Mouse (Mus musculus): ENCODE results near the gene Cdkn1a.
"Not testable (repeated sequence)": the region's sequence is repeated elsewhere in the genome, so short reads cannot be mapped to it uniquely, and the experiment has no call there.

Gene Cdkn1a

DNA sequence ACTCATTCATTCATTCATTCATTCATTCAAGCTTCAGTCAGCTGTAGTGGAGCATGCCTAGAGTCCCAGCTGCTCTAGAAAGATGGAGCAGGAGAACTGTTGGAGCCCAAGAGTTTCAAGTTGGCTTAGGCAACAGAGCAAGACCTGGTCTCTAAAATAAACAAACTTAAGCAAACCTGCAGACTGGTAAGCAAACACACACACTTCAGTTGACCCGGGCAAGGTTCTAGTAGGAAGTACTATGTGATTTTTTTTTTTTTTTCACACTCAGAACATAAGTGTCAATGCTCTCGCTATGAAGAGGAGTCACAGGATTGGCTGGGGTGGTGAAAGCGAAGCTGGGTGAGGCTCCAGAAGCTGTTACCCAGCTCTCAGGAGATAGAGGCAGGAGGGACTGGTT is 31.2 kb upstream of the Cdkn1a start:
- DNase-seq, result no peak

- no peak for DNase-seq
These were observed 29.8 kb upstream of the Cdkn1a start for GRCm38 (mm10) chr17:29060946-29061345.

- peak in 1 of 2 experiments; percentile 46 for DNase-seq
These were observed 28.4 kb upstream of the Cdkn1a start for GRCm38 (mm10) chr17:29062119-29063035.

- DNase-seq, result peak in 1 of 2 experiments; percentile 53
These were observed 27.4 kb upstream of the Cdkn1a start for GRCm38 (mm10) chr17:29063121-29063987.

GRCm38 (mm10) chr17:29063988-29064285 is 26.8 kb upstream of the Cdkn1a start:
- DNase-seq, result no peak

DNA sequence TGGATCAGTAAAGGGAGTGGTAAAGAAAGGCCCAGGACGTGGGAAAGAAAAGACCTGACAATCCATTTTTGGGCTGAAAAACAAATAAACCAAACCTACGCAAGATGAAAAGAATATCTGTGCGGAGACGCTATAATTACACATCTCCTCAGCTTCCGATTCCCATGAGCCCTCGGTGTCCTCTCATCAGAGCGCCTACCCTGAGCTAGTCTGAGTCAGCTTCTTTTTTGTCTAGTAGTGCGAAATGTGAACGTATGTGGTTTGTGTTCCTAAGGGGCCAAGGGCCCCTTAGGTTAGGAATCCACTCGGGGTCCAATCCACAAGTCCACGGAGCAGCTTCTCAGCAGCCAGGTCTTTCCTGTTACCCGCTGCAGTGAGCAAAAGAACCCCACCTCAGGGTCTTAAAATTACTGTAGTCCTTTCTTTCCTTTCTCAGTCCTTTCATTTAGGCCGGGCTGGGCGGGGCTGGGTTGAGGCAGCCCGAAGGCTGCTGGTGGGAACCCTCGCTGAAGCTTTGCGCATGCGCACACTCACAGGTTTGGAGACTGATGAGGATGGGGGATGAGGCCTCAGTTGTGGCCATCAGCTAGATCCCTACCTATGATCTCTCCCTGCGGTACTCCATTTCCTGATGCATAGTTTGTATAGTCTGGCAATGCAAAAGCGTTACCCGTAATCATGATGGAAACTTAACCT is 25.4 kb upstream of the Cdkn1a start:
- no peak for DNase-seq

DNA sequence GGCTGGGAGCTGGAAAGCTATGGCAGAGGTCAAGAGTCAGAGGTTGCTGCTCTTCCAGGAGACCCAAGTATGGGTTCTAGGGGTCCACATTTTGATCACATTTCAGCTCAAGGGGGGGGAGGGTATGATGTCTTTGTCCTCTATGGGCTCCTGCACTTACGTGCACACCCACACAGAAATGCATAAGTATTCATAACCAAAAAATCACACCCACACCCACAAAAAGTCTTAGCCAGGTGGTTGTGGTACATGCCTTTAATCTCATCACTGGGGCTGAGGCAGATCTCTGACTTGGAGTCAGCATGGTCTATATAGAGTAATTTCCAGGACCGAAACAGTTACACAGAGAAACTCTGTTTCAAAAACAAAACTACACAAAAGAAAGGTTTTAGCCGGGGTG is 24.8 kb upstream of the Cdkn1a start:
- DNase-seq, result no peak

DNA sequence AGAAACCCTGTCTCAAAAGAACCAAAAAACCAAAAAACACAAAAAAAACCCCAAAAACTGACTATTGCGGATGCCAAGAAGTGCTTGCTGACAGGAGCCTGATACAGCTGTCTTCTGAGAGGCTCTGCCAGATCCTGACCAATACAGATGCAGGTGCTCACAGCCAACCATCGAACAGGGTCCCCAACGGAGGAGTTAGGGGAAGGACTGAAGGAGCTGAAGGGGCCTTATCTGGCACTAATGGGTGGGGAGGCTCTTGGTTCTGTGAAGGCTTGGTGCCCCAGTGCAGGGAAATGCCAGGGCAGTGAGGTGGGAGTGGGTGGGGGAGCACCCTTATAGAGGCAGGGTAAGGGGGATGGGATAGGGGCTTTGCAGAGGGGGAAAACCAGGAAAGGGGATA is 23.4 kb upstream of the Cdkn1a start:
- DNase-seq, result not testable (repeated sequence)

DNA sequence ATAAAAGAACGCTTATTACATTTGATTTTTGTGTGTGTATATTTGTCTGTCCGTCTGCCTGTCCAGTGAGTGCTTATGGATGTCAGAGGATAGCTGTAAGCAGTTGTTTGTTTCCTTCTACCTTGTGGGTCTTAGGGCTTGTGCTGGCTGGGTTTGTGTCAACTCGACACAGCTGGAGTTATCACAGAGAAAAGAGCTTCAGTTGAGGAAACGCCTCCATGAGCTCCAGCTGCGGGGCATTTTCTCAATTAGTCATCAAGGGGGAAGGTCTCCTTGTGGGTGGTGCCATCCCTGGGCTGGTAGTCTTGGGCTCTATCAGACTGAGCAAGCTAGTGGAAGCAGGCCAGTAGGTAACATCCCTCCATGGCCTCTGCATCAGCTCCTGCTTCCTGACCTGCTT is 22.9 kb upstream of the Cdkn1a start:
- DNase-seq, result no peak

- DNase-seq, result no peak
These were observed 21.7 kb upstream of the Cdkn1a start for GRCm38 (mm10) chr17:29069063-29069462.

DNA sequence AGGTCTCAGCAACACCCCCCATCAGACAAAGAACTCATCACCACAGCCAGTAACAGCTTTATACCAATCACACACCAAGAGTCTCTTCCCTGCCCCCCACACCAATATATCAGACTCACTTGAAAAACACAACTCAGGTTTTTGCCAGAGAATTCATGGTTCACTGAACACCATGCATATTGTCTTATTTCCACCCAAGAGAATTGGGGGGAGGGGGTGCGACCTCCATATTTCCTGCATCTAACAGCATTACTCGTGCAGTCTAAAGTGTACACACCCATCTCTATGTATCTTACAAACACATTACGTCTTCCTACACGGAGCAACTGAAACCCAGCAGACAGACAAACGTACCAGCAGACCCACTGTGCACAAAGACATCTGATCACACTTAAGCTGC is 19.0 kb upstream of the Cdkn1a start:
- no peak for DNase-seq

DNA sequence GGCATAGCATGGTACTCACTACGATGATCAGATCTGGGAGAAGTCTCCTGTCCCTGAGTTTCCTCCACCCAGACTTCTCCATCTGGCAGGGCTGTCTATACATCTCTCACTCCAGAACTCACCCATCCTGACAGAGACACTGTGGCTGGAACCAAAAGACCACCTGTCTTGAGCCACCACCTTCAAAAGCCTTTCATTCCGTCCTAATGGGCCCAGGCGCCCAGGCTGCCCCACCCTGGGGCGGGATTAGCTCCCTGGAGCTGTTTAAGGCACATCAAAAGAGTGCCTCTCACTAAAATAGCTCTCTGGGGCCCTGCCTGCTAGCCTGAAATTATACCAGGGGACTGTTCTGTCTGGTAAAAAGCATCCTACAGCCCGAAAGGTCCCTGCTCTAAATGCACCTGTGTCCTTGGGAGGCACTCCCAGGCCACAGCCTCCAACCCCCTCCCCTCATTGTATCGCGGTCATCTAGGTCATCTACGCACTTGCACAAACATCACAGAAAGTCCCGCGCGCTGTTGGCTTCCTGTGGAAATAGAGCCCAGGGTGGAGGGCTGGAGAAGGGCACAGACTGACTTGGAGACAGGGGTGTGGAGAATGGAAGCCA is 18.0 kb upstream of the Cdkn1a start:
- DNase-seq, result no peak

DNA sequence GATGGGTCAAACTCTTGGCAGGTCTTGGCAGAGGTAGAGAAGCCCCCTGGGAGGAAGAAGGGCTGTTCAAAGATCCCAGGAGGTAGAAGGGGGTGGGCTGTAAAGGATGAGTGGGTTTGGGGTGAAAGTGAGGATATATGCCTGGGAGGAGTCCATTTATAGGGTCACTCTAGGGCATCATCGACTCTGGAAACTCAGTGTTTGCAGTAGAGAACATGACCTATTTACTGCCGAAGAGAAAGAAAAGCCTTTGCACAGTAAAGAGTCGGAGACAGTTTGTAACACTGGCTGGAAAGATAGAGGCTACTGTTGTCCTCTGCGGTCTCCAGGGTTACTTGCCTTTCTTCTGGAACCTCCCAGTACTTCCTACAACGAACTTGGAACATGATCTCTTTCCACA is 17.5 kb upstream of the Cdkn1a start:
- DNase-seq, result no peak

DNA sequence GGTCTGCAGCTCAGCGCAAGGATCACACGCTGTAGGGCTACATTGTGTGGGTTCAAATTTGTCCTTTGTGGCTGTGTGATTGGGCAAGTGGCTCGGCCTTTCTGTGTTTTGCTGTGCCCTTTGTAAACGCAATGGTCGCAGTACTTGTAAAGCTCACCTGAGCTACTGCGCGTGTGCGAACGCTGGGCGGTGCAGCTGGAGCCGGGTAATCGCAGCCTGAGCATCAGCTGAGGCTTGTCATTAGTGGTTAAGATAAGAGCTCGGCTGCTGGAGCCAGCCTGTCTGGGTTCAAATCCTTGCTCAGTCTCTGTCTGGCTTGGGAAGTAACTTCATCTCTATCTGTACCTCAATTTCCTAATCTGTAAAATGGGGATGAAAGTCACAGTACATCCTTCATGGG is 16.7 kb upstream of the Cdkn1a start:
- DNase-seq, result no peak

- no peak for DNase-seq
These were observed 14.5 kb upstream of the Cdkn1a start for GRCm38 (mm10) chr17:29076235-29076634.

DNA sequence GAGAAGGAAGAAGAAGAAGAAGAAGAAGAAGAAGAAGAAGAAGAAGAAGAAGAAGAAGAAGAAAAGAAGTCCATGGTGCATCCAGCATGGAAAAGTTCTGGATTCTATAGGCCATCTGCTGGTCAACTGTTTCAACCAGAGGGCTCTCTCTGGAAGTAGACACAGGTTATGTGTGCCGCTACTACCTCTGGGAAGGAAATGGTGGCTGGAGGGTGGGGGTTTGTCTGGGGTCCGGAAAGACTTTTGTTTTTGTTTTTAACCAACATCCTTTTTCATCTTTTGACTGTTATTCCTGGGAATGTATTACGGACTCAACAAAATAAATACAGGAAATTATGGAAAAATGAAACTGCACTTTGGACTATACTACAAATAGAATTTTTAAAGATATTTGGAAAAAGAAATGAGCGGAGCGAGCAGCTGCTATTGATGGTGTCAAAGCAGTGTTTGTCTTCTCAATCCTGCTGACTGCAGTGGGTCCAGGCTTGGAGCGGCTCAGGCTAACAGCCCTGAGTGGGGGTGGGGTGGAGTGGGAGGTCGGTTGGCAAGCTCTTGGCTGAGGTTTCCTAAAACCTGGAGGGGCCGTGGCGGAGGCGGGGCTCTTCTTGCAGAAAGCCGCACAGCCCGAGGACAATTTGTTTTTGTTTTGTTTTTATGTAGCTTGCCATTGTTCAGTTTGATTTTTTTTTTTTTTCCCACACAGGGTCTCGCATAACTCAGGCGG is 12.8 kb upstream of the Cdkn1a start:
- peak; percentile 20 to 57 for DNase-seq

DNA sequence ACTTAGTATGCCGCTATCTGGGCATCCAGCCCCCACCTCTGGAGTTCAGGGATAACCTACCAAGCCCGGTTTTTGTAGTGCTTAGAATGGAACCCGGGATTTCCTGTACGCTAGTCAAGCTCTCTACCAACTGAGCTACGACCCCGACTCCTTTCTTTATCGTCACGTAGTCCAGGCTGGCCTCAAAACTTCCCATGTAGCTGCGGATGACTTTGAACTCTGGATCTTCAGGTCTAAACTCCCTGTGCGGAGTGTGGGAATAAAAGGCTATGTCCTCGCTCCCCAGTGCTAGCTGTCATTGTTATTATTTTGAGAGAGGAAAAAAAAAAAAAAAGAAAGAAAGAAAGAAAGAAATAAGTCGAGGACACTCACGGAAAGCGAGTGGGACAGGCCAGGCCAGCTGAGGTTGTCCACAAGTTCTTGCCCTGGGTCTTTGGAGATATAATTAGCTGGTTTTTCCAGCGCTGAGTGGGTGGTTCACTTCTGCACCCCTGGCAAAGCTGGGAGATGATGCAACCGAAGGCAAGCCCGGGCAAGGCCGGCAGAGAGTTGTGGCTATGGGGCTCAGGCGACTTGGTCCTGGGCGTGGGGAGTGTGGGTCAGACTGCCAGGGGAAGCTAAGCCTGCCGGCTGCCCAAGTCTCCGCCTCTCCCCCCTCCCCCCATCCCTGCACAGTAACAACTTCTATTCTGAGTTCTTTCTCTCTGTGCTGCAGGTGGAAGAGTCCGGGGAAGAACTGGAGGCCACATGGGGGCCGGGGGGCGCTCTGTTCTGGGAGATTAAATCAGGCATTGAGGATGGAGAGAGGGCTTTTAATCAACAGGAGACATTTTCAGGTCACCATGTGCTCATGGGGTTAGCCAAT is 12.0 kb upstream of the Cdkn1a start:
- peak in 1 of 2 experiments; percentile 23 for DNase-seq

- DNase-seq, result no peak
These were observed 9.8 kb upstream of the Cdkn1a start for GRCm38 (mm10) chr17:29080758-29081617.

- no peak for DNase-seq
These were observed 9.0 kb upstream of the Cdkn1a start for GRCm38 (mm10) chr17:29081618-29082381.
